Mouse (Mus musculus): Measurements from ENCODE around the gene Tmem51. TPM values are rescaled to one million over a fixed set of nuclear protein-coding genes. Genes with fewer than 3 reads are reported as not detected.

Tmem51 gene
- total and polyA plus RNA-seq, 3 experiments: not detected

GRCm38 (mm10) chr4:142070840-142071239, 13.3 kb downstream of the Tmem51 start:
- Histone ChIP-seq H3K9ac (ENCODE audit: control insufficient read depth, low read depth, low read length, poor library complexity, severe bottlenecking) (no peak overlapping the region), H3K4me1 (ENCODE audit: control insufficient read depth in 1 of 2, insufficient read depth in 2 of 2, low read length in 2 of 2) (no peaks in the 10 kb centered on the region), H3K36me3 (ENCODE audit: control insufficient read depth in 1 of 2, insufficient read depth in 2 of 2, low read length in 2 of 2) (no peaks in the 10 kb centered on the region), H3K9me3 (replicated peaks; ENCODE audit: insufficient read depth, low read length) (no peaks in the 10 kb centered on the region), H3K27ac (ENCODE audit: control insufficient read depth, low read depth, low read length) (no peak overlapping the region), H3K4me3 (ENCODE audit: control insufficient read depth in 1 of 2, insufficient read depth in 1 of 2, low read depth in 2 of 2, low read length in 2 of 2) (no peak overlapping the region), H3K79me2 (ENCODE audit: control insufficient read depth, insufficient read depth, low read length, poor library complexity) (no peaks in the 10 kb centered on the region), H3K27me3 (ENCODE audit: control insufficient read depth in 1 of 2, insufficient read depth in 2 of 2, low read length in 2 of 2) (no peaks in the 10 kb centered on the region)
- TF ChIP-seq POLR2A (IDR thresholded peaks at IDR 0.05; ENCODE audit: control insufficient read depth in 1 of 2, insufficient read depth in 1 of 2, low read depth in 1 of 2, low read length in 2 of 2, poor library complexity in 1 of 2): no peak
- no peak for TF ChIP-seq ETS1 (IDR thresholded peaks at IDR 0.05; ENCODE audit: low read depth, low read length)
- no peak for TF ChIP-seq UBTF (IDR thresholded peaks at IDR 0.05; ENCODE audit: borderline replicate concordance, insufficient read depth, low read depth, low read length)
- TF ChIP-seq EP300 (IDR thresholded peaks at IDR 0.05; ENCODE audit: low read depth in 1 of 2, low read length in 2 of 2): no peak
- no peak for TF ChIP-seq MAX (IDR thresholded peaks at IDR 0.05; ENCODE audit: low read length)
- TF ChIP-seq CTCF (IDR thresholded peaks at IDR 0.05 in 2 of 3, conservative IDR thresholded peaks at IDR 0.05 in 1 of 3; ENCODE audit: control insufficient read depth in 1 of 3, insufficient read depth in 1 of 3, low read depth in 2 of 3, low read length in 3 of 3, poor library complexity in 1 of 3, severe bottlenecking in 1 of 3): no peak
- TF ChIP-seq ELF1 (IDR thresholded peaks at IDR 0.05; ENCODE audit: low read depth, low read length): no peak
- TF ChIP-seq USF1 (IDR thresholded peaks at IDR 0.05; ENCODE audit: low read depth, low read length): no peak
- no peak for TF ChIP-seq HCFC1 (IDR thresholded peaks at IDR 0.05; ENCODE audit: low read depth, low read length)
- no peak for TF ChIP-seq GABPA (IDR thresholded peaks at IDR 0.05; ENCODE audit: low read depth, low read length)
- no peak for TF ChIP-seq POLR2AphosphoS2 (IDR thresholded peaks at IDR 0.05; ENCODE audit: low read length)
- no peak for TF ChIP-seq ZMIZ1 (IDR thresholded peaks at IDR 0.05; ENCODE audit: low read depth, low read length)
- no peak for TF ChIP-seq ZNF384 (IDR thresholded peaks at IDR 0.05; ENCODE audit: low read depth, low read length)
- no peak for TF ChIP-seq ZC3H11A (IDR thresholded peaks at IDR 0.05; ENCODE audit: low read depth, low read length)
- no peak for TF ChIP-seq MAFK (IDR thresholded peaks at IDR 0.05; ENCODE audit: borderline replicate concordance, low read depth, low read length)
- TF ChIP-seq RCOR1 (IDR thresholded peaks at IDR 0.05; ENCODE audit: low read depth, low read length): no peak
- TF ChIP-seq KAT2A (conservative IDR thresholded peaks at IDR 0.05; ENCODE audit: low read depth, low read length): no peak
- no peak for TF ChIP-seq E2F4 (IDR thresholded peaks at IDR 0.05; ENCODE audit: borderline replicate concordance, low read depth, low read length)
- no peak for TF ChIP-seq SMC3 (IDR thresholded peaks at IDR 0.05; ENCODE audit: low read depth, low read length)
- DNase-seq (ENCODE audit: low read depth, low spot score): no peak

DNA sequence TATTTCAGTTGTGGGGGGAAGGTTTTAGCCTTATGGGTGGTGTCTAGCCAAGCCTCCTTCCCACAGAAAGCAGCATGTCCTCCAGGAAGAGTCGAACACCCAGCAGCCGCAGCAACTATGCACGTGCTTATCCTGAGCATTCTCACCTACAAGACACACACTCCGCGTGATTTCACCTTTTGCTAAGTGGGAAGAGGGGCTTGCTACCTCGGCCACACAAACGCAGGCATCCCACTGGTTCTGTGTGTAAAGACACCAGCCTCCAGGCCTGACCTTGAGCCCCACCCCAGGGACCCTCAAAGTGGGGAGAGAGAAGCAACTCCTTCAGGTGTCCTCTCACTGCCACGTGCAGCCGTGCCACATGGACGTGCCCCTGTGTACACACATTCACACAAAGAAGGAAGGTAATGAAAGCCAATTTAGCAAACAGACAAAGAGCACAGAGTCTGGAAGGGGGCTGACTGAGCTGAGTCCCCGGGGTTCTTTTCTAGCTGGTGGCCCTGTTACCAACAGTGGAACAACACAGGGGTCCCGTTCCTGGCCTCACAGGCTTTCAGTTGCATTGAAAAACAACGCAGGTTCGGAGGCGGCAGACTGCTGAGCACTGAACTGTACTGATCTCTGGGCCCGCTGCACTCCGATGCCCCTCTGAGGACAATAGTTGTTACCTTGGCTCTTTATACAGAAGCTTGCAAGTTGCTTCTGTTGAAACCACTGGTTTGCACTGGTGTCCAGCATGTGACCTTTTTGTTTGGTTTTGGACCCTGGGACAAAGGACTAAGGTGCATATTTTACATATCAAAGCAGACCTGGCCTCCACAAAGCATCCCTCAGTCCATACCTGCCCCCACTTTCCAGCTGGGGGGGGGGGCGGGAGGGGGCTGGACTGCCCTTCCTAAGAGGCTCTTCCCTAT, 14.9 kb downstream of the Tmem51 start:
- TF ChIP-seq E2F4 (IDR thresholded peaks at IDR 0.05; ENCODE audit: borderline replicate concordance, low read depth, low read length): no peak
- no peak for TF ChIP-seq MYC (IDR thresholded peaks at IDR 0.05; ENCODE audit: low read depth, low read length)
- no peak for TF ChIP-seq EP300 (IDR thresholded peaks at IDR 0.05; ENCODE audit: low read depth in 1 of 2, low read length in 2 of 2)
- TF ChIP-seq TBP (IDR thresholded peaks at IDR 0.05; ENCODE audit: low read depth, low read length): no peak
- no peak for TF ChIP-seq ZMIZ1 (IDR thresholded peaks at IDR 0.05; ENCODE audit: low read depth, low read length)
- TF ChIP-seq GABPA (IDR thresholded peaks at IDR 0.05; ENCODE audit: low read depth, low read length): no peak
- TF ChIP-seq SIN3A (IDR thresholded peaks at IDR 0.05; ENCODE audit: low read length): no peak
- no peak for TF ChIP-seq USF1 (IDR thresholded peaks at IDR 0.05; ENCODE audit: low read depth, low read length)
- TF ChIP-seq GATA1 (IDR thresholded peaks at IDR 0.05; ENCODE audit: low read depth, low read length): no peak
- no peak for TF ChIP-seq TCF12 (IDR thresholded peaks at IDR 0.05; ENCODE audit: low read depth, low read length)
- no peak for TF ChIP-seq POLR2A (IDR thresholded peaks at IDR 0.05; ENCODE audit: control insufficient read depth in 1 of 2, insufficient read depth in 1 of 2, low read depth in 1 of 2, low read length in 2 of 2, poor library complexity in 1 of 2)
- no peak for TF ChIP-seq MYB (IDR thresholded peaks at IDR 0.05; ENCODE audit: low read depth, low read length)
- no peak for TF ChIP-seq MAZ (IDR thresholded peaks at IDR 0.05; ENCODE audit: low read depth, low read length)
- no peak for TF ChIP-seq ZKSCAN1 (IDR thresholded peaks at IDR 0.05; ENCODE audit: low read depth, low read length)
- TF ChIP-seq POLR2AphosphoS2 (IDR thresholded peaks at IDR 0.05; ENCODE audit: low read length): no peak
- TF ChIP-seq CHD1 (IDR thresholded peaks at IDR 0.05; ENCODE audit: low read depth, low read length): no peak
- no peaks in the 10 kb centered on the region for H3K27me3 ChIP-seq (ENCODE audit: control insufficient read depth in 1 of 2, insufficient read depth in 2 of 2, low read length in 2 of 2)
- no peaks in the 10 kb centered on the region for H3K9me3 ChIP-seq (replicated peaks; ENCODE audit: insufficient read depth, low read length)
- no peak overlapping the region for H3K9ac ChIP-seq (ENCODE audit: control insufficient read depth, low read depth, low read length, poor library complexity, severe bottlenecking)
- H3K4me1 ChIP-seq (ENCODE audit: control insufficient read depth in 1 of 2, insufficient read depth in 2 of 2, low read length in 2 of 2): no peaks in the 10 kb centered on the region
- H3K79me2 ChIP-seq (ENCODE audit: control insufficient read depth, insufficient read depth, low read length, poor library complexity): no peaks in the 10 kb centered on the region
- H3K27ac ChIP-seq (ENCODE audit: control insufficient read depth, low read depth, low read length): no peak overlapping the region
- H3K4me3 ChIP-seq (ENCODE audit: control insufficient read depth in 1 of 2, insufficient read depth in 1 of 2, low read depth in 2 of 2, low read length in 2 of 2): no peak overlapping the region
- H3K36me3 ChIP-seq (ENCODE audit: control insufficient read depth in 1 of 2, insufficient read depth in 2 of 2, low read length in 2 of 2): no peaks in the 10 kb centered on the region
- no peak for DNase-seq (ENCODE audit: low read depth, low spot score)

Measured in MEL (cell line).